In the genomic region with DNA sequence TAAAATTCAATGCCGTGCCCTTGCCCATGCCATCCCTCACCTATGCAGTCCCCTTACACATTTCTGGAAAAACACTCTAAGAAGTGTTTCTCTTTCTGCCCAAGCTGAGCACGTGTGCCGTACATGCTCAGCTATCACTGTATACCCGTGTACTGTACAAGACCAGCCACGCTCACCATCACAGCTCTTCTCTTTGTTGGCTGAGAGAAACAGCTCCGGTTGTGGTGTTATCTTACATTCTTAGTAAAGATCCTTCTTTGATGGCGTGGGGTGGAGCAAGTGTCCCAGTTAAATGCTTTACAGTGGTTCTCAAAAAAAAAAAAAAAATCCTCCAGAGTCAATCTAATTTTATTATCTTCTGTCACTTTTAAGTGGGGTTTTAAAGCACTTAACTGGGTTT, we compare ENCODE assay signal across 20 mouse cellular contexts.
"Had no signal": no experiment of that assay in that cellular context is flagged by ENCODE, and none has a peak within 500 bp of the region (broad histone marks: within the 10 kb centered on the region; RNA-seq: fewer than 3 reads in every experiment).

No protein-coding gene starts in this region.

- H3K4me3 ChIP-seq: heart, embryonic 12.5 days; heart, embryonic 15.5 days; hindbrain, embryonic 13.5 days; hindbrain, embryonic 15.5 days; limb, embryonic 13.5 days; limb, embryonic 15.5 days; liver, embryonic 12.5 days had no signal

- H3K36me3 ChIP-seq: heart, embryonic 12.5 days; heart, embryonic 15.5 days; hindbrain, embryonic 13.5 days; hindbrain, embryonic 15.5 days; limb, embryonic 13.5 days; limb, embryonic 15.5 days; liver, embryonic 12.5 days had no signal

- H3K4me2 ChIP-seq: heart, embryonic 12.5 days; heart, embryonic 15.5 days; hindbrain, embryonic 13.5 days; hindbrain, embryonic 15.5 days; limb, embryonic 13.5 days; limb, embryonic 15.5 days; liver, embryonic 12.5 days had no signal

- H3K9ac ChIP-seq: heart, embryonic 12.5 days; heart, embryonic 15.5 days; hindbrain, embryonic 13.5 days; hindbrain, embryonic 15.5 days; limb, embryonic 13.5 days; limb, embryonic 15.5 days; liver, embryonic 12.5 days; liver, embryonic 14.5 days had no signal

- DNase-seq: gastrocnemius, postnatal 14 days; gastrocnemius, postnatal 36 days; heart, postnatal 14 days; heart, postnatal 36 days; kidney, adult 8-10 months; kidney, postnatal 25 days; layer of hippocampus, adult 9-11 months; layer of hippocampus, postnatal 36 days; left cerebral cortex, postnatal 4 days; lung, adult 18-20 months had no signal

- H3K9me3 ChIP-seq: heart, embryonic 12.5 days; heart, embryonic 15.5 days; hindbrain, embryonic 13.5 days; hindbrain, embryonic 15.5 days; limb, embryonic 13.5 days; limb, embryonic 15.5 days; liver, embryonic 12.5 days had no signal

- ATAC-seq: hindbrain, postnatal 0 days; intestine, embryonic 16.5 days; liver, embryonic 12.5 days had no signal

- H3K27me3 ChIP-seq: heart, embryonic 12.5 days; heart, embryonic 15.5 days; hindbrain, embryonic 13.5 days; hindbrain, embryonic 15.5 days; limb, embryonic 13.5 days; limb, embryonic 15.5 days; liver, embryonic 12.5 days had no signal

- H3K27ac ChIP-seq: heart, embryonic 15.5 days; hindbrain, embryonic 13.5 days; hindbrain, embryonic 15.5 days; hindbrain, postnatal 0 days; limb, embryonic 13.5 days; limb, embryonic 15.5 days; liver, embryonic 12.5 days; liver, embryonic 14.5 days had no signal
